Mouse (Mus musculus) heart, embryonic 16.5 days (tissue): ENCODE measurements around the gene Trio. TPM values are rescaled to one million over a fixed set of nuclear protein-coding genes. Genes with fewer than 3 reads are reported as not detected.

ENCODE experiments used
- ATAC-seq: fragments of 200-750 bp; cut with Nextera tagmentation; replicated peaks from 2 replicates; pipeline ENCODE4 v1.8.0; 2017; ENCODE audit warnings: moderate number of reproducible peaks; ENCODE audit not compliant: insufficient read depth, low FRiP score; ENCODE audit errors: extremely low read depth
- H3K27ac ChIP-seq: fragments of 300-500 bp; sonication (generic); 2 replicates; pipeline ENCODE4 v1.5.1; 2014; ENCODE audit warnings: mild to moderate bottlenecking, low read length, control low read depth, moderate library complexity
- H3K27me3 ChIP-seq: fragments of 300-500 bp; sonication (generic); 2 replicates; pipeline ENCODE4 v1.6.1; 2014; ENCODE audit warnings: low read length, mixed read lengths; ENCODE audit not compliant: control insufficient read depth, insufficient read depth
- H3K36me3 ChIP-seq: fragments of 300-500 bp; sonication (generic); 2 replicates; pipeline ENCODE4 v1.6.1; 2014; ENCODE audit not compliant: control insufficient read depth, insufficient read depth
- H3K4me1 ChIP-seq: fragments of 300-500 bp; sonication (generic); 2 replicates; pipeline ENCODE4 v1.6.1; 2014; ENCODE audit warnings: low read length, mixed read lengths; ENCODE audit not compliant: control insufficient read depth, insufficient read depth
- H3K4me2 ChIP-seq: fragments of 300-500 bp; sonication (generic); 2 replicates; pipeline ENCODE4 v1.6.1; 2014; ENCODE audit warnings: low read depth, mild to moderate bottlenecking, control low read depth, low read length
- H3K4me3 ChIP-seq: fragments of 300-500 bp; sonication (generic); 2 replicates; pipeline ENCODE4 v1.5.1; 2014; ENCODE audit warnings: mild to moderate bottlenecking, control low read depth, low read length
- H3K9ac ChIP-seq: fragments of 300-500 bp; sonication (generic); 2 replicates; pipeline ENCODE4 v1.6.1; 2014; ENCODE audit warnings: low read length, control low read depth
- H3K9me3 ChIP-seq: fragments of 300-500 bp; sonication (generic); replicated peaks from 2 replicates; pipeline ENCODE4 v1.6.1; 2016; ENCODE audit warnings: low read length; ENCODE audit not compliant: control insufficient read depth
- WGBS: fragments of 180-500 bp; shearing (Covaris S2); extraction: QIAGEN DNeasy Blood & Tissue Kit; methylation state at CpG from one replicate; pipeline ENCODE4 v1.1.7; 2014; 5-methylcytosine and 5-hydroxymethylcytosine counted together
- polyA plus RNA-seq: library from polyadenylated mRNA; unstranded; fragments of >200 nt; fragmentation: Nextera tagmentation; extraction: Ambion mirVana; gene quantifications from 2 replicates; pipeline ENCODE4 v1.2.1, GENCODE M21; 2015

The Trio gene
- polyA plus RNA-seq, 1 experiment from 2014 or later = 18.7 TPM

GRCm38 (mm10) chr15:27953570-27953969 lies 72.1 kb downstream of the Trio start:
- Histone ChIP-seq H3K9me3 (no peaks in the 10 kb centered on the region), H3K9ac (no peak overlapping the region), H3K27me3 (no peaks in the 10 kb centered on the region), H3K27ac (no peak overlapping the region), H3K4me1 (peaks cover 36% of the 10 kb centered on the region), H3K4me2 (no peak overlapping the region), H3K36me3 (no peaks in the 10 kb centered on the region), H3K4me3 (no peak overlapping the region)
- no peak for ATAC-seq
- 60% methylated on average over 3 of the region's 3 CpGs for WGBS

GRCm38 (mm10) chr15:27951195-27951594 lies 74.5 kb downstream of the Trio start:
- H3K27me3 ChIP-seq = no peaks in the 10 kb centered on the region
- no peak overlapping the region for H3K27ac ChIP-seq
- no peaks in the 10 kb centered on the region for H3K9me3 ChIP-seq
- H3K4me2 ChIP-seq = no peak overlapping the region
- peaks cover 28% of the 10 kb centered on the region for H3K4me1 ChIP-seq
- H3K4me3 ChIP-seq = no peak overlapping the region
- ATAC-seq = no peak
- 81% methylated on average over 7 of the region's 7 CpGs for WGBS
- no peaks in the 10 kb centered on the region for H3K36me3 ChIP-seq
- H3K9ac ChIP-seq = no peak overlapping the region

GRCm38 (mm10) chr15:27949196-27949595 lies 76.5 kb downstream of the Trio start:
- no peak for ATAC-seq
- Histone ChIP-seq H3K4me2 (no peak overlapping the region), H3K27ac (no peak overlapping the region), H3K36me3 (no peaks in the 10 kb centered on the region), H3K27me3 (no peaks in the 10 kb centered on the region), H3K4me3 (no peak overlapping the region), H3K4me1 (peaks cover 26% of the 10 kb centered on the region), H3K9me3 (no peaks in the 10 kb centered on the region), H3K9ac (no peak overlapping the region)
- 90% methylated on average over 9 of the region's 9 CpGs for WGBS

- H3K9me3 ChIP-seq = no peaks in the 10 kb centered on the region
- H3K36me3 ChIP-seq = no peaks in the 10 kb centered on the region
- no peak overlapping the region for H3K4me3 ChIP-seq
- H3K4me1 ChIP-seq = peaks cover 26% of the 10 kb centered on the region
- no peak overlapping the region for H3K27ac ChIP-seq
- H3K4me2 ChIP-seq = no peak overlapping the region
- WGBS = 90% methylated on average over 3 of the region's 3 CpGs
- no peaks in the 10 kb centered on the region for H3K27me3 ChIP-seq
- H3K9ac ChIP-seq = no peak overlapping the region
- ATAC-seq = no peak
These were observed 77.8 kb downstream of the Trio start for GRCm38 (mm10) chr15:27947880-27948279.

- no peaks in the 10 kb centered on the region for H3K9me3 ChIP-seq
- no peak overlapping the region for H3K4me2 ChIP-seq
- no peaks in the 10 kb centered on the region for H3K27me3 ChIP-seq
- peaks cover 47% of the 10 kb centered on the region for H3K4me1 ChIP-seq
- H3K36me3 ChIP-seq = no peaks in the 10 kb centered on the region
- 64% methylated on average over 9 of the region's 9 CpGs for WGBS
- H3K4me3 ChIP-seq = no peak overlapping the region
- no peak overlapping the region for H3K9ac ChIP-seq
- ATAC-seq = no peak
- no peak overlapping the region for H3K27ac ChIP-seq
These were observed 80.1 kb downstream of the Trio start for GRCm38 (mm10) chr15:27945570-27945969.

GRCm38 (mm10) chr15:27944898-27945297 lies 80.8 kb downstream of the Trio start:
- Histone ChIP-seq H3K36me3 (no peaks in the 10 kb centered on the region), H3K4me3 (no peak overlapping the region), H3K27me3 (no peaks in the 10 kb centered on the region), H3K4me2 (no peak overlapping the region), H3K27ac (no peak overlapping the region), H3K9me3 (no peaks in the 10 kb centered on the region), H3K9ac (no peak overlapping the region), H3K4me1 (peaks cover 49% of the 10 kb centered on the region)
- WGBS = 81% methylated on average over 11 of the region's 11 CpGs
- no peak for ATAC-seq

GRCm38 (mm10) chr15:27943486-27944195 lies 82.0 kb downstream of the Trio start:
- Histone ChIP-seq H3K27me3 (no peaks in the 10 kb centered on the region), H3K4me2 (peak overlapping the region; percentile 24), H3K9me3 (no peaks in the 10 kb centered on the region), H3K4me1 (peaks cover 53% of the 10 kb centered on the region), H3K4me3 (no peak overlapping the region), H3K36me3 (no peaks in the 10 kb centered on the region), H3K9ac (peak overlapping the region; percentile 36), H3K27ac (peak overlapping the region; percentile 81)
- WGBS = 39% methylated on average over 18 of the region's 18 CpGs
- peak; percentile 81 for ATAC-seq

- peaks cover 63% of the 10 kb centered on the region for H3K4me1 ChIP-seq
- WGBS = 54% methylated on average over 11 of the region's 11 CpGs
- H3K4me3 ChIP-seq = no peak overlapping the region
- no peak overlapping the region for H3K4me2 ChIP-seq
- ATAC-seq = no peak
- H3K9me3 ChIP-seq = no peaks in the 10 kb centered on the region
- no peak overlapping the region for H3K9ac ChIP-seq
- H3K27me3 ChIP-seq = no peaks in the 10 kb centered on the region
- H3K36me3 ChIP-seq = no peaks in the 10 kb centered on the region
- peak overlapping the region; percentile 53 for H3K27ac ChIP-seq
These were observed 83.3 kb downstream of the Trio start for GRCm38 (mm10) chr15:27942148-27942847.

- no peaks in the 10 kb centered on the region for H3K36me3 ChIP-seq
- peak overlapping the region; percentile 53 for H3K27ac ChIP-seq
- H3K9ac ChIP-seq = no peak overlapping the region
- WGBS = 53% methylated on average over 8 of the region's 8 CpGs
- H3K27me3 ChIP-seq = no peaks in the 10 kb centered on the region
- H3K9me3 ChIP-seq = no peaks in the 10 kb centered on the region
- no peak overlapping the region for H3K4me3 ChIP-seq
- no peak overlapping the region for H3K4me2 ChIP-seq
- H3K4me1 ChIP-seq = peaks cover 68% of the 10 kb centered on the region
- no peak for ATAC-seq
These were observed 84.2 kb downstream of the Trio start for GRCm38 (mm10) chr15:27941441-27941840.
